Mouse (Mus musculus): ENCODE data around the gene Olfr736.

- TF ChIP-seq CTCF (IDR thresholded peaks at IDR 0.05; ENCODE audit: control insufficient read depth, insufficient read depth, low read length): no peak
- no peak for TF ChIP-seq POLR2A (IDR thresholded peaks at IDR 0.05; ENCODE audit: borderline replicate concordance, control insufficient read depth, low read depth, low read length)
These were observed 24.2 kb upstream of the Olfr736 start for GRCm38 (mm10) chr14:50356725-50357124.
